Mouse (Mus musculus): ENCODE measurements around the gene Ncam1.

Ncam1 gene

GRCm38 (mm10) chr9:49679270-49679669, 119.5 kb downstream of the Ncam1 start:
- DNase-seq (ENCODE audit: low spot score in 2 of 2), result no peak

- no peak for DNase-seq (ENCODE audit: low spot score in 2 of 2)
Observed at GRCm38 (mm10) chr9:49675696-49676465, 122.8 kb downstream of the Ncam1 start.

- DNase-seq (ENCODE audit: low spot score in 2 of 2), result no peak
Observed at GRCm38 (mm10) chr9:49672646-49673199, 126.0 kb downstream of the Ncam1 start.

- no peak for DNase-seq (ENCODE audit: low spot score in 2 of 2)
Observed at GRCm38 (mm10) chr9:49667066-49667465, 131.7 kb downstream of the Ncam1 start.

GRCm38 (mm10) chr9:49665361-49665760, 133.4 kb downstream of the Ncam1 start:
- DNase-seq (ENCODE audit: low spot score in 2 of 2), result no peak

GRCm38 (mm10) chr9:49663927-49664320, 134.8 kb downstream of the Ncam1 start:
- no peak for DNase-seq (ENCODE audit: low spot score in 2 of 2)

- DNase-seq (ENCODE audit: low spot score in 2 of 2), result peak in 1 of 2 experiments; percentile 3
Observed at GRCm38 (mm10) chr9:49662958-49663926, 135.5 kb downstream of the Ncam1 start.

GRCm38 (mm10) chr9:49661480-49661879, 137.2 kb downstream of the Ncam1 start:
- no peak for DNase-seq (ENCODE audit: low spot score in 2 of 2)

- no peak for DNase-seq (ENCODE audit: low spot score in 2 of 2)
Observed at GRCm38 (mm10) chr9:49658381-49658856, 140.3 kb downstream of the Ncam1 start.

- DNase-seq (ENCODE audit: low spot score in 2 of 2), result no peak
Observed at GRCm38 (mm10) chr9:49654470-49654869, 144.3 kb downstream of the Ncam1 start.

GRCm38 (mm10) chr9:49653478-49654245, 145.1 kb downstream of the Ncam1 start:
- no peak for DNase-seq (ENCODE audit: low spot score in 2 of 2)

GRCm38 (mm10) chr9:49644296-49644695, 154.4 kb downstream of the Ncam1 start:
- no peak for DNase-seq (ENCODE audit: low spot score in 2 of 2)

- DNase-seq (ENCODE audit: low spot score in 2 of 2), result no peak
Observed at GRCm38 (mm10) chr9:49640764-49641163, 158.0 kb downstream of the Ncam1 start.

- no peak for DNase-seq (ENCODE audit: low spot score in 2 of 2)
Observed at GRCm38 (mm10) chr9:49640142-49640541, 158.6 kb downstream of the Ncam1 start.

- DNase-seq (ENCODE audit: low spot score in 2 of 2), result no peak
Observed at GRCm38 (mm10) chr9:49637955-49638354, 160.8 kb downstream of the Ncam1 start.

GRCm38 (mm10) chr9:49635668-49636326, 162.9 kb downstream of the Ncam1 start:
- no peak for DNase-seq (ENCODE audit: low spot score in 2 of 2)

GRCm38 (mm10) chr9:49632591-49632990, 166.1 kb downstream of the Ncam1 start:
- DNase-seq (ENCODE audit: low spot score in 2 of 2), result no peak

GRCm38 (mm10) chr9:49630336-49630735, 168.4 kb downstream of the Ncam1 start:
- DNase-seq (ENCODE audit: low spot score in 2 of 2), result no peak

GRCm38 (mm10) chr9:49624910-49625309, 173.8 kb downstream of the Ncam1 start:
- DNase-seq (ENCODE audit: low spot score in 2 of 2), result no peak

GRCm38 (mm10) chr9:49623934-49624505, 174.7 kb downstream of the Ncam1 start:
- no peak for DNase-seq (ENCODE audit: low spot score in 2 of 2)

Data from spleen, postnatal 36 days (tissue).